Mouse (Mus musculus) erythroblast, embryonic 14.5 days (primary cell): Measurements from ENCODE around the gene Aldh5a1.

Experiments
- GATA1 ChIP-seq: IDR thresholded peaks from 2 replicates; pipeline ENCODE4 v1.6.1; 2012; ENCODE audit warnings: low read length, inconsistent platforms, mixed read lengths
- TAL1 ChIP-seq: IDR thresholded peaks from 3 replicates; pipeline ENCODE4 v1.6.1; 2012; ENCODE audit warnings: low read length, inconsistent platforms, mixed read lengths

GRCm38 (mm10) chr13:24985435-24985834 is 48.0 kb upstream of the Aldh5a1 start:
- TF ChIP-seq TAL1, result no peak
- TF ChIP-seq GATA1, result no peak
